Mouse (Mus musculus): ENCODE measurements around the gene Cmtm4.
"Not testable (repeated sequence)": the region's sequence is repeated elsewhere in the genome, so short reads cannot be mapped to it uniquely, and the experiment has no call there.

Cmtm4 gene

DNA sequence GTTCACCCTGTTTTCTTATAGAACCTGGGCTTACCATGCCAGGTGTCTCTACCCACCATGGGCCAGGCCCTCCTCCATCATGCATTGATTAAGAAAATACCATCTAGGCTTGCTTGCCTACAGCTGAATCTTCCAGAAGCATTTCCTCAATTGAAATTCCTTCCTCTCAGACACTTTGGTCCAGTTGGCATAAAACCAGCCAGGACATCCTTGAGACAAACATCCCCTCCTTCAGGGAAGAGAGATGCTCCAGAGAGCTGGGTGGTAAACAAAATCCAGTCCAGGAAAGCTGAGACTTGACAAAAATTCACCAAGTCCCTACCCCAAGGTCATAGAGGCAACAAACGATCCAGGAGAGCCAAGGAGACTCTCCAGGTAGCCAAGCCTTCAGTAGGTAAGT is 61.4 kb downstream of the Cmtm4 start:
- DNase-seq: no peak

DNA sequence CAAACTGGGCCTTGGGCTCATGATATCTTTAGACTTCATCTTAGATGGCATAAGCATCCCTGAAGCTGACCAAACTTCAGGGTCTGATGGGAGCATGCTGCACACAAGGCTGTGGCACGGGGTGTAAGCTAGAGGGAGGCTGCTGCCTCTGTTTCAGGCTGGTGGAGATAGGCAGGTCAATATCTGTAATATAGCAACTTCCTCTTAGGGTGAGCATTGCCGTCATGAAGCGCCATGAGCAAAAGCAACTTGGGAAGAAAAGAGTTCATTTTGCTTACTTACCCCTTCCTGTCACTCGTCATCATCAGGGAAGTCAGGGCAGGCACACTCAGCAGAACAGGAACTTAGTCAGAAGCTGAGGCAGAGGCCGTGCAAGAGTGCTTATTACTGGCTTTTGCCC is 61.8 kb downstream of the Cmtm4 start:
- no peak for DNase-seq

GRCm38 (mm10) chr8:104332665-104333631 is 62.7 kb downstream of the Cmtm4 start:
- no peak for DNase-seq

DNA sequence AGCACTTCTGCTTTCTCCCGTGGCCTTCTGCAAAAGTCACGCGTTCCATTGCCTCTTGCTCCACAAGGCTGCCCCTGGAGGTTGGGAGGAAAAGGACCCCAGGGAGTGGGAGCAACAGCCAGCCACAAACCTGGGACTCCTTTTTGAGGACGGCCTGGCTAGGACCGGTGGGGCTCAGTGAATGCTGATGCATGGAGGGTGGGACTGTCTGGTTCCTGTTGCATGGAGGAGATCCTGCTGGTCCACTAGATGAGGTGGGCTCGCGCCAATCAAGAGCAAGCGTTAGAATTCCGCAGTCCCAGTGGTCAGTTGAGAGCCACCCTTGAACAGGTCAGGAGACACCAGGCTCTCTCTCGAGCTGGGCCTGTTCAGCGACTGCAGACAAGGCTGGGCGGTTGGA is 73.7 kb downstream of the Cmtm4 start, which contains the start of gene Cmtm2b:
TSS of gene Cmtm2b (plus strand) at position 301 of the 400 bp plus-strand sequence.
- not testable (repeated sequence) for DNase-seq

DNA sequence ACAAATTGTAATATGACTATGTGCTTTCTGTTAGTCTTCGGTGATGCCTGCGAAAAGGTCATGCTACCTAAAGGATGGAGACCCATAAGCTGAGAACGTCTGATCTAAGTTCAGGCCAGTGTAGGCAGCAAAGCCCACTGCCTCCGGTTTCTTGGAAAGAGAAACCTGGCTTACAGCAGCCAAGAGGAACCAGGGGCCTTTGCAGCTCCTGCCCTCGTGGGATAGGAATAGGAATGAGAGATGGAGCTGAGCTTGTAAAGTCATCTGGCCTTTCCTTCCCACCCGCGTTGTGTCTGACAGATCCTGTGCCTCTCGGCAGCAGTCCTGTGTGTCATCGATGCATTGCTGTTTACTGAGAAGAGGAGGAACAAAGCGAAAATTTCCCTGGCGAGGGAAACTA is 74.3 kb downstream of the Cmtm4 start, which contains the start of gene Gm11020:
TSS of gene Gm11020 (plus strand) at position 301 of the 400 bp plus-strand sequence.
- DNase-seq: not testable (repeated sequence)

GRCm38 (mm10) chr8:104313311-104313710 is 82.3 kb downstream of the Cmtm4 start:
- peak in 1 of 2 experiments; percentile 30 for DNase-seq

GRCm38 (mm10) chr8:104312023-104312422 is 83.6 kb downstream of the Cmtm4 start:
- DNase-seq: not testable (repeated sequence)

DNA sequence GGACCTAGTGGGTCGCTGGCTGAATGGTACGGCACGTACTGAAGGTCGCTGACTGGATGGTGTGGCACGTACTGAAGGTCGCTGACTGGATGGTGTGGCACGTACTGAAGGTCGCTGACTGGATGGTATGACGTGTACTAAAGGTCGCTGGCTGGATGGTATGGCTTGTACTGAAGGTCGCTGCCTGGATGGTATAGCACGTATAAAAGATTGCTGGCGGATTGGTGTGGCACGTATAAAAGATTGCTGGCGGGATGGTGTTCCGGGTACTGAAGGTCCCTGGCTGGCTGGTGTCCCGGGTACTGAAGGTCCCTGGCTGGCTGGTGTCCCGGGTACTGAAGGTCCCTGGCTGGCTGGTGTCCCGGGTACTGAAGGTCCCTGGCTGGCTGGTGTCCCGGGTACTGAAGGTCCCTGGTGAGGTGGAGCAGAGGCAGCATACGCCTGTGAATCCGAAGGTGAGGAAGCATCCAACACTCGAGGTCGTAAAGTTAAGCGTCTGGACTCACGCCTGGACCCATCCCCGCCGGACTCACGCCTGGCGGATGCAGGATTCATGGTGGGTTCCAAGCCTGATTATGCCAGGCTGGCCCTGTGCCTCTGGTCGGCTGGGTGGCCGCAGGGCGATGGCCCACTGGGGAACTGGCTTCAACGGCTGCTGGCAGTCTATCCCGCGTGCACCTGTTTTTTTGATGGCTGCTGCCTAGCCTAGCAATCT is 86.0 kb downstream of the Cmtm4 start, which contains the start of the genes Gm45711 and Cmtm1:
TSS of gene Gm45711 (minus strand) at position 641 of the 715 bp plus-strand sequence.
TSS of gene Cmtm1 (minus strand) at position 705 of the 715 bp plus-strand sequence.
- not testable (repeated sequence) for DNase-seq

- DNase-seq: not testable (repeated sequence)
Measured at GRCm38 (mm10) chr8:104308341-104308740, 87.3 kb downstream of the Cmtm4 start.

DNA sequence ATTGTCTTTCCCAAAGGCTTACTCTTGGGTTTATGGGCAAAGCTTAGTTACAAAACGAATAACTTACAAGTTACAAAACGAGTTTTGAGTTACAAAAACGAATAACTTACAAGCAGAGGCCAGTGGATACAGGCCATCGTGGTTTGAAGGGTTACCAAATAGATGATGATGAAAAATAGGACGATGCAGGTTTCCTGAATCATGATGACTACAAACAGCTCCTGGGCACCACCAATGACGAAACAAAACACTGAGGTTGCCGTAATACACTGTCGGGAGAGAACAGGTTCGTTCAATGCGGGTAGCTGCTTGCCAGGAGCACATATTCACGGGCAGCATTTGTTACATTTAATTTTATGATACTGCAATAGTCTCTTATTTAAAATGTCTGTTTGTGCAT is 90.6 kb downstream of the Cmtm4 start:
- no peak for DNase-seq

GRCm38 (mm10) chr8:104302536-104302935 is 93.1 kb downstream of the Cmtm4 start:
- not testable (repeated sequence) for DNase-seq

DNA sequence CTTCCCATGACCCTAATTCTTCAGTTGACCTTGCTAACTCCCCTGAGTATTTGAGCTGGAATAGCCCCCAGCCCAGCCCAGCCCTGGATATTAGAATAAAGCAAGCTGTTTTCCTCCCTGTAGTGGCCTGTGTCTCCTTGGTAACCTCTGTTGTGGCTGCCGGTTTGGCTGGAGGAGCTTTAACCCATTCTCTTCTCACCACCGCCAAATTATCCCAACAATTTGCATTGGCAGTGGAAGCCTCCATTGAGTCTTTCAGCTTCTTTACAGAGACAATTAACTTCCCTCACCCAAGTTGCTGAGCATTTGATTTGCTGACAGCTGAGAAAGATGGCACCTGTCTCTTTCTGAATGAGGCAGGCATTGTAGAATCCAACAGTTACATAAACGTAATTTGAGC is 94.0 kb downstream of the Cmtm4 start:
- DNase-seq: not testable (repeated sequence)
